Mouse (Mus musculus) olfactory bulb, adult 2 months (tissue): ENCODE measurements around the gene Arhgap35. TPM values are rescaled to one million over a fixed set of nuclear protein-coding genes. Genes with fewer than 3 reads are reported as not detected.

Experiments used
- H3K27ac ChIP-seq: fragments of 200-500 bp; 2 replicates; pipeline ENCODE4 v1.5.1; 2012; ENCODE audit warnings: low read depth, low read length; ENCODE audit not compliant: insufficient read depth
- H3K4me1 ChIP-seq: fragments of 200-500 bp; 2 replicates; pipeline ENCODE4 v1.6.1; 2012; ENCODE audit warnings: low read length; ENCODE audit not compliant: control insufficient read depth, insufficient read depth
- H3K4me3 ChIP-seq: fragments of 200-500 bp; 2 replicates; pipeline ENCODE4 v1.5.1; 2012; ENCODE audit warnings: mild to moderate bottlenecking, low read depth, low read length, moderate library complexity; ENCODE audit not compliant: insufficient read depth
- CTCF ChIP-seq: fragments of 200-500 bp; IDR thresholded peaks from 2 replicates; pipeline ENCODE4 v1.5.1; 2012; ENCODE audit warnings: low read depth, mild to moderate bottlenecking, low read length, moderate library complexity; ENCODE audit not compliant: insufficient read depth
- POLR2A ChIP-seq: fragments of 200-500 bp; IDR thresholded peaks from 2 replicates; pipeline ENCODE4 v1.6.1; 2012; ENCODE audit warnings: mild to moderate bottlenecking, low read depth, low read length, moderate library complexity; ENCODE audit not compliant: insufficient read depth
- WGBS: fragments of 180-500 bp; shearing (Covaris S2); methylation state at CpG from one replicate; pipeline ENCODE4 v1.1.7; 2018; 5-methylcytosine and 5-hydroxymethylcytosine counted together
- polyA plus RNA-seq: library from polyadenylated mRNA; stranded (reverse); fragments of >200 nt; gene quantifications from 2 replicates; pipeline ENCODE4 v1.2.4, GENCODE M21; 2012; ENCODE audit warnings: low replicate concordance; ENCODE audit not compliant: missing spikeins, insufficient read depth, insufficient read length

Gene Arhgap35
- polyA plus RNA-seq, 1 experiment = not detected

DNA sequence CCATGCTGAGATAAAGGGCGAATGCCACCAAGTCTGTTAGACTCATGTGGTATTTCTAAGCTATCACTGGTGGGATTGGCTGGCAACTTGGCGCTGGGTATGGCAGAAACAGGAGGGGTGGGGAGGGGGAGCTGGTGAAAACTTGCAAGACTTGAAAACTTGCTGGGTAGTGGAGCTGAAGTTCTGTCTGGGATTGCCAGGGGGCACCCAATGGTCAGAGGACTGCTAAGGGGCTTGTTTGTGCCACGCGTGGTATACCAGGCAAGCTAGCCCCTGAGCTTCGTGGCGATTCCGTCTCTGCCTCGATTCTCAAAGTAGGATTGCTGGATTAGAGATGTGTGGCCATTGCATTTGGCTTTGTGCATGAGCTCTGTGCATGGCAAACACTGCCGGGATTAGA, 124.8 kb downstream of the Arhgap35 start:
- Histone ChIP-seq H3K4me3 (no peak overlapping the region), H3K27ac (no peak overlapping the region), H3K4me1 (no peaks in the 10 kb centered on the region)
- TF ChIP-seq POLR2A (no peak), CTCF (no peak)
- 89% methylated on average over 9 of the region's 9 CpGs for WGBS

DNA sequence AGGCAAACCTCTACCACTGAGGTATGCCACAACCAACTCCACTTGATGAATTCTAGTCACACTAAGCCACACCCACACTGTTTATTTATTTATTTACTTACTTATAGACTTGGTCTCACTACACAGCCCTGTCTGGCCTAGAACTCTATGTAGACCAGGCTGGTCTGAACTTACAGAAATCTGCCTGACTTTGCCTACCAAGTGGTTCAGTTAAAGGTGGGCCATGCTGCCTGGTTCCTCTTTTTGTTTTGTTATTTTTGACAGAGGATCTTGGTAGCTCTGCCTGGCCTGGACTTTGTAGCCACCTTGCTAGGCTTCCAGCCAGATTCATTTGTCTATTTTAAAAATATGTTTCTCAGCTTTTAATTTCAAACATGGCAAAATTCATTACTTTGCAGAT, 126.0 kb downstream of the Arhgap35 start:
- Histone ChIP-seq H3K27ac (no peak overlapping the region), H3K4me3 (no peak overlapping the region), H3K4me1 (no peaks in the 10 kb centered on the region)
- TF ChIP-seq CTCF (no peak), POLR2A (no peak)

DNA sequence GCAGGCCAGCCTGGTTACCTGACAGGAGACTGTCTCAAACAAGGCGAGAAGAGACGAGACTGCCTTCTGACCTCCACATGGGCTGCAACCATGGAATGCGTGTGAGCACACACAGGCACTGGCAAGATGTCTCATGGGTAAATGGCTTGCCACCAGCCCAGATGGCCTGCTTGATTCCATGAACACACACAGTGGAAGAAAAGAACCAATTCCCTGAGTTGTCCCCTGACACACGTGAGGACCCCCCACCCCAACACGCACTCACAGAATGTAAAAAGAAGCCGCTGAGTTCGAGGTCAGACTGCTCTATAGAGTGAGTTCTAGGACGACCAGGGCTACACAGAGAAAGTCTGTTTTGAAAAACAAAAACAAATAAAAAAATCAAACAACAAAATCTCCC, 137.2 kb downstream of the Arhgap35 start, which contains the start of gene Npas1:
Gene Npas1 (minus strand): TSS at position 101 of the 400 bp plus-strand sequence.
- H3K4me1 ChIP-seq = peaks cover 17% of the 10 kb centered on the region
- H3K4me3 ChIP-seq = no peak within 1 kb of the TSS
- no peak within 1 kb of the TSS for H3K27ac ChIP-seq
- 96% methylated on average over 8 of the region's 8 CpGs for WGBS
- TF ChIP-seq CTCF = no peak
- no peak for TF ChIP-seq POLR2A

DNA sequence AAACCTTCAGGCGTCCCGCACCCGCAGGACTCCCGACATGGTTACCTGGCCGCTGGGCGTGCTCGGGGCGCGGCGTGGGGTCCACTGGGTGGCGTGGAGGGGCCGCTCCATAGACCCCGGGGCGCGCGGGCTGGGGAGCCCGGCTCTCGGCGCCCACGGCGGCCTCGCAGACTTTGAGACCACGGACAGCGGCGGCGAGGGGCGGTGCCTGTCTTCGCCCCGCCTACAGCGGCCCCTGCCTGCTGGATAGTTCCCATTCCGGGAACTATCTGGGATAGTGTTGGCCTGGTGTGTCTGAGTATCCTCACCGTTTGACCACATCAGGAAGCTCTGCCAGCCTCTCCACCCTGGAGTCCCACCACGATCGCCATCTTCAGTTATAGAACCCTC, 138.2 kb downstream of the Arhgap35 start:
- Histone ChIP-seq H3K4me1 (peaks cover 21% of the 10 kb centered on the region), H3K4me3 (no peak overlapping the region), H3K27ac (no peak overlapping the region)
- 4% methylated on average over 34 of the region's 34 CpGs for WGBS
- no peak for TF ChIP-seq POLR2A
- TF ChIP-seq CTCF = no peak

DNA sequence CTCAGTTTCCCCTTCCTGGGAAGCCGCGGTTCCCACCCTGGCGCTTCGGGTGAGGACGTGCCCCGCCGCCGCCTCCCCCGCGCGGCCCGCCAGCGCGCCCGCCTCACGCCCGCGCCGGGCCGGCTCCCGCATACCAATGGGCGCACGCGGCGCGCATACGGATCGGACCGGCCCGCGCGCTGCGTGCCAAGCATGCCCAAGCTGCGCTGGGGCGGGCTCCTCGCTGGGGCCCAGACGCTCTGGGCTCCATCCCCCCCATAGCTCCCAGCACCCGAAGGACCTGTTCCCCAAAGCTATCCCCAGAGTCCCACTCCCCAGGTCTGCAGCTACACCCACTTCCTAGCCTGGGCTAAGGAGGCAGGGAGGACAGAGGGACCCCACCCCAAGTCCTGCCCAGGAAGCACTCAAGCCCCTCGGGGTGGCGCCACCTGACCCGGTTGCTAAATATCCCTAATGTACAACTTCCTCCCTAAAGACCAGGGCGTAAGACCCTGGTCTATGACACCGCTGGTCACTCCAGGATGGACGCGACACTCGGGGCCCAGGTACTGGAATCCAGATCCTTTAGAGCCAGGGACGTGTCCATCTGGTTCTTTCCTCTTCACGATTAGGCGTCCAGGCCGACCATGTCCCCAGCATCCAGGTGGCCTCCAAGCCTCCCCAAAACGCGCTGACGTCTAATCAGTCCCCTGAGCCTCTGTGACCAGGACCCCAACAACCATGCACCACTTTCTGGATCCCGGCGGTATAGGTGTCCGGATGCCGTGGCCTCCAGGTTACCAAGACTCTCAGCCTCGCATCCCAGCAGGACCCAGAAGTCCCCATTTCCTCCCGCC, 138.8 kb downstream of the Arhgap35 start:
- Histone ChIP-seq H3K4me1 (peaks cover 21% of the 10 kb centered on the region), H3K27ac (no peak overlapping the region), H3K4me3 (peak overlapping the region; percentile 14; the same call in 1 of the 2 replicates)
- under 1% methylated on average over 49 of the region's 59 CpGs for WGBS
- no peak for TF ChIP-seq POLR2A
- TF ChIP-seq CTCF = no peak

DNA sequence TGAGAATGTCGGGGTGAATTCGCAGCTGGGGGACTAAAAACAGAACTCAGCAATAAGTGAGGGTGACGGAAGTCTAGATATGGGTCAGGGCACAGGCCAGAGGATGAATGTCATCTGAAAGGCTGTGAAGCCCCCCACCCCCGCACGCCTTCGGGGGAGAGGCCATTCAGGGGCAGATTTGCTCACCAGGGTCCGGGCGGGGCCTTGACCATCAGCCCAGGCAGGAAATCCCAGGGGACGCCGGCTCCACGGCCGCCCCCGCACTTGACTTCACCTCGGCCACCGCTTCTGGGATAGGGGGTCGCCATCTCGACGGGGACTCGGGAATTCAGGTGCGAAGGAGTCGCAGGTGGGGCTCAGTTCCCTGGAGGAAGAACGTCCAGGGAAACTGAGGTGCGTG, 139.5 kb downstream of the Arhgap35 start:
- peak overlapping the region; percentile 14; the same call in 1 of the 2 replicates for H3K4me3 ChIP-seq
- WGBS = 4% methylated on average over 23 of the region's 23 CpGs
- H3K4me1 ChIP-seq = peaks cover 21% of the 10 kb centered on the region
- no peak overlapping the region for H3K27ac ChIP-seq
- TF ChIP-seq POLR2A (0 out of 2 replicates have a peak, but pooled peaks have one; percentile 14), CTCF (no peak)

DNA sequence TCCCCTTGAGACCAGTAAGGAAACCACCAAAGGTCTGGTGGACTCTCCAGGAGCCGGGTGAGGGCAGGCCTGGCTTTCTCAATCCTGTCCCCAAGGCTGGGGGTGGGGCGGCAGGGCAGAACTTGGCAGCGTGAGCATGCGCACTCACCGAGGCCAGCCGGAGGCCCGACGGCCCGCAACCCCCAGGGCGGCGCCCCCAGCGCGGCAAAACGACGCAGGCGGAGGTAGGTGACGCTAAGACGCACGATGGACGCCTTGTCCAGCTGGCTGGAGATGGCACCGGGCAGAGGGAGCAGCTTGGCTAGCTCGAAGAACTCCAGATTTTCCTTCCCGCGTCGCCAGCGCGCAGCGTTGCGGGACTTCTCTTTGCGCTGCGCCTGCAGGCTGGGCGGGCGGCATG, 140.3 kb downstream of the Arhgap35 start:
- no peak overlapping the region for H3K4me3 ChIP-seq
- 13% methylated on average over 33 of the region's 33 CpGs for WGBS

DNA sequence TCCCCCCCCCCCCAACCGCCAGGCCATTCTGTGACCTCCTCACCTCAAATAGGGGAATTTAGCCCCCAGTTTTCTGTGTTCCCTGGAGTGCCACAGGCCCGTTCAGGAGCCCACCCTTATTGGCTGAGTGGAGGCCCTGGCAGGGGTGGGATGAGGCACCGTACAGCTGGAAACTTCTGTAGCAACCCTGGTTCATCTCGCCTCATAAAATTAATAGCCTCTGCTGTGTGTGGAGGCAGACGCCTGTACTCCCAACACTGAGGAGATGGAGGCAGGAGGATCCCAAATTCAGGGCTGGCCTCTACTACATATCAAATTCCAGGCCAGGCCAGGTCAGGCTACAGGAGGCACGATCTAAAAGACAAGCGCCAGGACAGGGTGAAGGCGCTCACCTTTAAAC, 140.9 kb downstream of the Arhgap35 start:
- no peak overlapping the region for H3K4me3 ChIP-seq
- H3K27ac ChIP-seq = no peak overlapping the region
- 77% methylated on average over 8 of the region's 8 CpGs for WGBS
- peaks cover 21% of the 10 kb centered on the region for H3K4me1 ChIP-seq
- no peak for TF ChIP-seq POLR2A
- TF ChIP-seq CTCF = no peak

More for the DNA sequence above, 140.3 kb downstream of the Arhgap35 start:
- H3K4me1 ChIP-seq = peaks cover 21% of the 10 kb centered on the region
- H3K27ac ChIP-seq = no peak overlapping the region
- TF ChIP-seq POLR2A (no peak), CTCF (no peak)

DNA sequence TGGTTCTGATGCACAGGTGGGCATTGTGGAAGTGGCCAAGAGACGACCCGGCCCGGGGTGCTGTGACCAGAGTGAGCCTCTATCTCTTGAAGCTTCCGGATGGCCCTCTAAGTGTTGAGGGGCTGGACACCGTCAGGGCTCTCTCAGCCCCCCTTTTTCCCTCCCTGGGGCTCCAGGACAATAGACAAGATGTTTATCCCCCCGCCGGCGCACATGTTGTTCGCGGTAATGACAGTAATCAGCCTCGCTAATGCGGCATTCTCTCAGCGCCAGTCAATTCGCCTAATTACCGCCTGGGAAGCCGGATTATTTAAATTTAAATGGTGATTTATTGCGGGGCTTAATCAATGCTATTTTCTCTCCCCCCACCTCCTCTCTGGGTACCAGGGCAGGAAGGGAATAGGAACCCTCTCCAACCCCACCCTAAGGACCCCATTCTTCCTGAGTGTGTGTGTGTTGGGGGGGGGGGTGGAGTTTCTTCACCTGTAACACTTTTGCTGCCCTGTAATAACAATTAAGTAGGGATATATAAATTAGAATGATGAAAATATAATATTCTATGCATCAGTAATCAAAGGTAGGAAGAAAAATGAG, 142.6 kb downstream of the Arhgap35 start:
- peaks cover 21% of the 10 kb centered on the region for H3K4me1 ChIP-seq
- no peak overlapping the region for H3K27ac ChIP-seq
- 13% methylated on average over 17 of the region's 17 CpGs for WGBS
- no peak overlapping the region for H3K4me3 ChIP-seq
- TF ChIP-seq CTCF = no peak
- TF ChIP-seq POLR2A = no peak

DNA sequence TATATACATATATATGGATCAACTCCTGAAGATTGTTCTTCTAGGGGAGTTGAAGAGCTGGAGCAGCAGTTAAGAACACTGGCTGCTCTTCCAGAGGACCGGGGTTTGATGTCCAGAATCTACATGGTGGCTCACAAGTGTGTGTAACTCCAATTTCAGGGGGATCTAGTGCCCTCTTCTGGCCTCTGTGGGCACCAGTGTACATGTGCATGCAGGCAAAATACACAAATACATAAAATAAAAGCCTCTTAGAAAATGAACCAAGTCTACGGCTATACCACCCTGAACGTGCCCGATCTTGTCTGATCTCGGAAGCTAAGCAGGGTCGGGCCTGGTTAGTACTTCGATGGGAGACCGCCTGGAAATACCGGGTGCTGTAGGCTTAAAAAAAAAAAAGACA, 143.2 kb downstream of the Arhgap35 start:
- Histone ChIP-seq H3K27ac (no peak overlapping the region), H3K4me3 (no peak overlapping the region), H3K4me1 (peaks cover 20% of the 10 kb centered on the region)
- TF ChIP-seq CTCF (no peak), POLR2A (no peak)
- 45% methylated on average over 9 of the region's 9 CpGs for WGBS
